ENCODE assay signal across 9 mouse cellular contexts in the genomic region with DNA sequence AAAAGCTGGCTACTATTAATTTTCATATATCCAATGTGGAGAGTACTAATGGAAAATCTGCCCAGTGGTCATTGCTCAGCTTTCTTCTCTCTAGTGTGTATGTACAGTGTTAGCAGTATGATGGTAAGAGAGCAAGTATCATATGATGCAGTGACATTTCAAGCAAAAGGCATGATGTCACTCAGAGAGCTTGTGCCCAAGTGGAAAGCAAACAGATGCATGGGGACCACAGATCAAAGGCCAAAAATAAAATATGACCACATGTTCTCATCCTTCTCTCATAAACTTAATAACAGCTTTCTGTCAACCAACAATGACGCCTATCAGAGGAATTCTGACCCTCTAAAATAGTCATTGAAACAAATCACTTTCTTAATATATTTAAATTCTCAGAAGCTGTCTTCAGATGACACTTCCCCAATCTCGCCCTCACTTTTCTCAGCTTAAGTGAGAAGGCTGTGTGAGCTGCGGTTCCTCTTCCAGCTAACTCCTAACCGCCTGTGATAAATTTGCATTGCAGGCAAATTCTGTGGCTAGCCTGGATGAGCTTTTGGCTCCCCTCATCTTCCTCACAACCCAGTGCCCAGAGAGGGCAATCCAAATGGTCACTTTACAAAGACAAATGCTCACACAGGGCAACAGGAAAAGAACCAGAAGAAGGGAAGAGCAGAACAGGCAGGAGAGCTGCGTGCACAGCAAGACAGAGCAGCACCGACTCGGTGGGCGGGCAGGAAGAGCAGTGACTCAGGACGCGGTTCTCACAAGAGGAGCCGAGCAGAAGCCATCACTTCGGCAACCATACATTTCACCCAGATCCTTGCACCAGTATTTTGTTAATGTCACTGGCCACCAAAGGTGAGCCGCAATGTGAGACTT. TPM values are rescaled to one million over a fixed set of nuclear protein-coding genes. Genes with fewer than 3 reads are reported as not detected.
DNase-seq lines count a peak whose midpoint lies in the region; ATAC-seq lines count a peak whose summit lies in the region.
"Had no signal": no experiment of that assay in that cellular context is flagged by ENCODE, and none has a peak within 500 bp of the region (broad histone marks: within the 10 kb centered on the region; RNA-seq: fewer than 3 reads in every experiment).

No protein-coding gene starts in this region.

- no peaks in the 10 kb centered on the region for H3K27me3 ChIP-seq in heart, embryonic 13.5 days (replicated peaks)
- H3K27me3 ChIP-seq in neural tube, embryonic 15.5 days (replicated peaks) = no peaks in the 10 kb centered on the region

- no peak overlapping the region for H3K4me3 ChIP-seq in heart, embryonic 13.5 days
- H3K4me3 ChIP-seq in neural tube, embryonic 15.5 days (replicated peaks) = no peak overlapping the region

- no peak overlapping the region for H3K9ac ChIP-seq in heart, embryonic 13.5 days
- H3K9ac ChIP-seq in neural tube, embryonic 15.5 days (replicated peaks) = no peak overlapping the region

- H3K9me3 ChIP-seq in heart, embryonic 13.5 days = no peaks in the 10 kb centered on the region
- H3K9me3 ChIP-seq in neural tube, embryonic 15.5 days (replicated peaks) = no peaks in the 10 kb centered on the region

- 80% methylated on average over 13 of the region's 13 CpGs for WGBS in heart, embryonic 13.5 days
- 92% methylated on average over 13 of the region's 13 CpGs for WGBS in neural tube, embryonic 15.5 days

- no peak for ATAC-seq in heart, embryonic 13.5 days (ENCODE audit: extremely low read depth, insufficient number of reproducible peaks, low FRiP score, low TSS enrichment)
- ATAC-seq in CD4-positive, CD25-positive, alpha-beta regulatory T cell, adult 4 months = peak; percentile 21
- peak; percentile 68 for ATAC-seq in megakaryocyte progenitor cell, adult 5-6 weeks (replicated peaks; ENCODE audit: poor library complexity)
- ATAC-seq in erythroid progenitor cell, adult 5-6 weeks (replicated peaks; ENCODE audit: low FRiP score, poor library complexity, severe bottlenecking) = no peak
- ATAC-seq in neural tube, embryonic 15.5 days (ENCODE audit: low FRiP score) = no peak

- peaks cover 73% of the 10 kb centered on the region for H3K4me1 ChIP-seq in heart, embryonic 13.5 days
- H3K4me1 ChIP-seq in neural tube, embryonic 15.5 days = peaks cover 24% of the 10 kb centered on the region

- peak overlapping the region; percentile 43 for H3K27ac ChIP-seq in heart, embryonic 13.5 days (replicated peaks)
- H3K27ac ChIP-seq in neural tube, embryonic 15.5 days (replicated peaks) = no peak overlapping the region

- peaks cover 36% of the 10 kb centered on the region for H3K36me3 ChIP-seq in heart, embryonic 13.5 days
- H3K36me3 ChIP-seq in neural tube, embryonic 15.5 days = peaks cover 10% of the 10 kb centered on the region

- DNase-seq in heart, postnatal 4 days = no peak
- peak; percentile 62 for DNase-seq in cerebellum, adult 9-11 months
- no peak for DNase-seq in adrenal gland, postnatal 14 days
- DNase-seq: midbrain, embryonic 14.5 days had no signal

- H3K4me2 ChIP-seq in heart, embryonic 13.5 days = peak overlapping the region; percentile 19; the same call in 1 of the 2 replicates
- no peak overlapping the region for H3K4me2 ChIP-seq in neural tube, embryonic 15.5 days

RNA-seq across cellular contexts. Expression of a gene that starts 5.2 kb away (rescaled TPM):
- polyA plus RNA-seq in heart, embryonic 13.5 days (2015; fragmentation: Nextera tagmentation; extraction: Ambion mirVana) = 26.0 and 26.1 TPM in 2 replicates
- total RNA-seq in heart, postnatal 4 days (2021) = 10 to 100 TPM; 41.6 to 43.1 TPM
- 10 to 100 TPM; 10.7 to 10.8 TPM for polyA plus RNA-seq in CD4-positive, CD25-positive, alpha-beta regulatory T cell, adult 4 months (2017; shearing (Covaris generic))
- 71.6 and 72.0 TPM in 2 replicates for total RNA-seq in megakaryocyte progenitor cell, adult 5-6 weeks (2015)
- total RNA-seq in megakaryocyte progenitor cell, adult 5-6 weeks (2017) = 35.4 and 42.0 TPM in 2 replicates
- total RNA-seq in erythroid progenitor cell, adult 5-6 weeks (2015; ENCODE audit: low replicate concordance) = 22.0 and 24.7 TPM in 2 replicates
- total RNA-seq in erythroid progenitor cell, adult 5-6 weeks (2017; ENCODE audit: low replicate concordance) = 15.7 and 21.9 TPM in 2 replicates
- 20.5 and 26.7 TPM in 2 replicates for polyA plus RNA-seq in neural tube, embryonic 15.5 days (2015; fragmentation: Nextera tagmentation; extraction: Ambion mirVana)
- total RNA-seq in adrenal gland, postnatal 14 days (2021) = 37.1 and 43.6 TPM in 2 replicates

RNA-seq across cellular contexts. Expression of a gene that starts 56.1 kb away (rescaled TPM):
- 4.1 and 4.5 TPM in 2 replicates for polyA plus RNA-seq in heart, embryonic 13.5 days (2015; fragmentation: Nextera tagmentation; extraction: Ambion mirVana)
- total RNA-seq in heart, postnatal 4 days (2021) = 1 to 10 TPM; 1.3 to 2.4 TPM
- 100 to 1,000 TPM; 216 to 235 TPM for polyA plus RNA-seq in CD4-positive, CD25-positive, alpha-beta regulatory T cell, adult 4 months (2017; shearing (Covaris generic))
- total RNA-seq in megakaryocyte progenitor cell, adult 5-6 weeks (2015) = 69.7 and 87.3 TPM in 2 replicates
- 30.3 and 37.4 TPM in 2 replicates for total RNA-seq in megakaryocyte progenitor cell, adult 5-6 weeks (2017)
- total RNA-seq in erythroid progenitor cell, adult 5-6 weeks (2015; ENCODE audit: low replicate concordance) = 9.2 and 36.0 TPM in 2 replicates
- 2.2 and 8.5 TPM in 2 replicates for total RNA-seq in erythroid progenitor cell, adult 5-6 weeks (2017; ENCODE audit: low replicate concordance)
- 16.2 and 18.9 TPM in 2 replicates for polyA plus RNA-seq in neural tube, embryonic 15.5 days (2015; fragmentation: Nextera tagmentation; extraction: Ambion mirVana)
- 5.5 and 14.0 TPM in 2 replicates for total RNA-seq in adrenal gland, postnatal 14 days (2021)

Comparison
In these comparisons a context has a peak if more than half of its experiments do, and no peak if none do; other contexts are left out.
1. ATAC-seq: peak in CD4-positive, CD25-positive, alpha-beta regulatory T cell, adult 4 months (single experiment) and megakaryocyte progenitor cell, adult 5-6 weeks (single experiment); none in heart, embryonic 13.5 days (single experiment), erythroid progenitor cell, adult 5-6 weeks (single experiment) and neural tube, embryonic 15.5 days (single experiment).